ENCODE assay signal across 16 mouse cellular contexts in the genomic region with DNA sequence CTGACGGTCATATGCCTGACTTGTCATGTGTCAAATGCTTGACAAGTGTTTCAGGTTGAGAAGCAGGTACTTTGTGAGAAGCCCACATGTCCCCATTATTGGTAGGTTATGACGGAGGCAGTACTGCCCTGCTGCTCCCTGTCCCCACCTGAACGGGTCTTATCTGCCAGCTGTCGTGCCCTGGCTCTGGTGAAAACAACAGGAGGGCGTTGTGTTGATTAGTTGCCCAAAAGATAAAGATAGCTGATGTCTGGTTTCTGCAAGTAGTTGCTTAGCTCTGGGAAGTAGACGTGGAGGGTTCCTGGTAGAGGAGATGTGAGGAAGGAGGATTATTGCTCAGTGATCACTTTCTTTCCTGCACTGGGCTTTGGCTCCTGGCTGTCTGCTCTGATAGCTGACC.
"Had no signal": no experiment of that assay in that cellular context is flagged by ENCODE, and none has a peak within 500 bp of the region (broad histone marks: within the 10 kb centered on the region; RNA-seq: fewer than 3 reads in every experiment).

No protein-coding gene starts in this region.

- H3K9ac ChIP-seq: neural tube, embryonic 13.5 days; neural tube, embryonic 15.5 days; stomach, embryonic 15.5 days had no signal

- H3K27me3 ChIP-seq: neural tube, embryonic 13.5 days; neural tube, embryonic 15.5 days; stomach, embryonic 15.5 days had no signal

- H3K9me3 ChIP-seq: neural tube, embryonic 13.5 days; neural tube, embryonic 15.5 days; stomach, embryonic 15.5 days had no signal

- DNase-seq: retina, postnatal 1 day; right cerebral cortex, adult 18-20 months; right cerebral cortex, postnatal 14 days; right cerebral cortex, postnatal 25 days; right cerebral cortex, postnatal 4 days; spleen, adult 18-20 months; thymus, adult 18-20 months; thymus, adult 2 months; thymus, postnatal 14 days; thymus, postnatal 25 days; thymus, postnatal 36 days; thymus, postnatal 4 days had no signal

- H3K4me3 ChIP-seq: neural tube, embryonic 13.5 days; neural tube, embryonic 15.5 days; stomach, embryonic 15.5 days had no signal

- H3K27ac ChIP-seq: neural tube, embryonic 13.5 days; neural tube, embryonic 15.5 days; stomach, embryonic 15.5 days; stomach, postnatal 0 days had no signal
